Mouse (Mus musculus) thymus, adult 2 months (tissue): ENCODE measurements around the gene Cenpf.
"Not testable (repeated sequence)": the region's sequence is repeated elsewhere in the genome, so short reads cannot be mapped to it uniquely, and the experiment has no call there.

Experiments used
- CTCF ChIP-seq: fragments of 200-500 bp; IDR thresholded peaks from 2 replicates; pipeline ENCODE4 v1.5.1; 2012; ENCODE audit warnings: mild to moderate bottlenecking, control low read depth, low read length, moderate library complexity, borderline replicate concordance; ENCODE audit not compliant: control insufficient read depth, poor library complexity, insufficient read depth; ENCODE audit errors: extremely low read depth
- POLR2A ChIP-seq: fragments of 200-500 bp; IDR thresholded peaks from 2 replicates; pipeline ENCODE4 v1.6.1; 2012; ENCODE audit warnings: mild to moderate bottlenecking, low read length, control low read depth, moderate library complexity; ENCODE audit not compliant: control insufficient read depth, poor library complexity, insufficient read depth; ENCODE audit errors: extremely low read depth

DNA sequence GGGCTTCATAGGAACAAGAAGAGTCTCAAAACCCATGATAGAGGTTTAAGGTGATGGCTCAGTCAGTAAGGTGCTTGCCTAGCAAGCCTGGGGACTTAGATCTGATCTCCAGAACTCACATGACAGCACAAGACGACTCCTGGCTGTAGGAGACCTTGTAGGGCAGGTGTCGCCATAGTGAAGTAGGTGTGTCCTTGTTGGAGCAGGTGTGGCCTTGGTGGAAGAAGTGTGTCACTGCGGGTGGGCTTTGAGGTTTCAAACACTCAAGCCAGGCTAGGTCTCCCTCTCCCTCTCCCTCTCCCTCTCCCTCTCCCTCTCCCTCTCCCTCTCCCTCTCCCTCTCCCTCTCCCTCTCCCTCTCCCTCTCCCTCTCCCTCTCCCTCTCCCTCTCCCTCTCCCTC lies 4.6 kb upstream of the Cenpf start:
- not testable (repeated sequence) for TF ChIP-seq CTCF, POLR2A
